Mouse (Mus musculus): Measurements from ENCODE around the gene Cds1. TPM values are rescaled to one million over a fixed set of nuclear protein-coding genes. Genes with fewer than 3 reads are reported as not detected.

Cds1 gene
- total RNA-seq, 1 experiment from 2014 or later = 5.3 TPM

- ATAC-seq (replicated peaks; ENCODE audit: low read depth, poor library complexity, severe bottlenecking) = no peak
Measured at GRCm38 (mm10) chr5:101772621-101773020, 7.7 kb downstream of the Cds1 start.

GRCm38 (mm10) chr5:101775262-101775661, 10.3 kb downstream of the Cds1 start:
- 0 out of 2 replicates have a peak, but pooled peaks have one; percentile 25 for ATAC-seq (replicated peaks; ENCODE audit: low read depth, poor library complexity, severe bottlenecking)

GRCm38 (mm10) chr5:101776528-101776927, 11.6 kb downstream of the Cds1 start:
- no peak for ATAC-seq (replicated peaks; ENCODE audit: low read depth, poor library complexity, severe bottlenecking)

- no peak for ATAC-seq (replicated peaks; ENCODE audit: low read depth, poor library complexity, severe bottlenecking)
Measured at GRCm38 (mm10) chr5:101779376-101779863, 14.5 kb downstream of the Cds1 start.

- ATAC-seq (replicated peaks; ENCODE audit: low read depth, poor library complexity, severe bottlenecking) = no peak
Measured at GRCm38 (mm10) chr5:101780918-101781317, 16.0 kb downstream of the Cds1 start.

- ATAC-seq (replicated peaks; ENCODE audit: low read depth, poor library complexity, severe bottlenecking) = no peak
Measured at GRCm38 (mm10) chr5:101784328-101784727, 19.4 kb downstream of the Cds1 start.

GRCm38 (mm10) chr5:101784787-101785186, 19.9 kb downstream of the Cds1 start:
- no peak for ATAC-seq (replicated peaks; ENCODE audit: low read depth, poor library complexity, severe bottlenecking)

GRCm38 (mm10) chr5:101785921-101786614, 21.1 kb downstream of the Cds1 start:
- ATAC-seq (replicated peaks; ENCODE audit: low read depth, poor library complexity, severe bottlenecking) = peak; percentile 85

- no peak for ATAC-seq (replicated peaks; ENCODE audit: low read depth, poor library complexity, severe bottlenecking)
Measured at GRCm38 (mm10) chr5:101789770-101790169, 24.8 kb downstream of the Cds1 start.

- ATAC-seq (replicated peaks; ENCODE audit: low read depth, poor library complexity, severe bottlenecking) = no peak
Measured at GRCm38 (mm10) chr5:101790560-101790959, 25.6 kb downstream of the Cds1 start.

- ATAC-seq (replicated peaks; ENCODE audit: low read depth, poor library complexity, severe bottlenecking) = no peak
Measured at GRCm38 (mm10) chr5:101792665-101793064, 27.7 kb downstream of the Cds1 start.

GRCm38 (mm10) chr5:101801891-101802290, 37.0 kb downstream of the Cds1 start:
- ATAC-seq (replicated peaks; ENCODE audit: low read depth, poor library complexity, severe bottlenecking) = no peak

- no peak for ATAC-seq (replicated peaks; ENCODE audit: low read depth, poor library complexity, severe bottlenecking)
Measured at GRCm38 (mm10) chr5:101802358-101803022, 37.6 kb downstream of the Cds1 start.

- peak; percentile 52; the same call in 1 of the 2 replicates for ATAC-seq (replicated peaks; ENCODE audit: low read depth, poor library complexity, severe bottlenecking)
Measured at GRCm38 (mm10) chr5:101811296-101812169, 46.6 kb downstream of the Cds1 start.

- peak; percentile 88 for ATAC-seq (replicated peaks; ENCODE audit: low read depth, poor library complexity, severe bottlenecking)
Measured at GRCm38 (mm10) chr5:101816822-101817221, 51.9 kb downstream of the Cds1 start.

- no peak for ATAC-seq (replicated peaks; ENCODE audit: low read depth, poor library complexity, severe bottlenecking)
Measured at GRCm38 (mm10) chr5:101819216-101819615, 54.3 kb downstream of the Cds1 start.

- ATAC-seq (replicated peaks; ENCODE audit: low read depth, poor library complexity, severe bottlenecking) = no peak
Measured at GRCm38 (mm10) chr5:101819844-101820243, 54.9 kb downstream of the Cds1 start.

GRCm38 (mm10) chr5:101821052-101821451, 56.1 kb downstream of the Cds1 start:
- no peak for ATAC-seq (replicated peaks; ENCODE audit: low read depth, poor library complexity, severe bottlenecking)

- no peak for ATAC-seq (replicated peaks; ENCODE audit: low read depth, poor library complexity, severe bottlenecking)
Measured at GRCm38 (mm10) chr5:101821491-101822310, 56.8 kb downstream of the Cds1 start.

- ATAC-seq (replicated peaks; ENCODE audit: low read depth, poor library complexity, severe bottlenecking) = no peak
Measured at GRCm38 (mm10) chr5:101822311-101822670, 57.4 kb downstream of the Cds1 start.

All from common myeloid progenitor, adult 5-6 weeks (primary cell).